Mouse (Mus musculus) embryonic stem cell, embryonic (primary cell): ENCODE measurements around the gene Rec8.

Experiments
- CTCF ChIA-PET, 4 experiments: fragments of 300-600 bp in 2 of 4; fragments of 350-600 bp in 2 of 4; sonication (Branson Sonifier 250); formaldehyde crosslinking; loops; one replicate each; lab custom pipeline; 2022; ENCODE audit warnings: inconsistent platforms in 2 of 4; lab: Charles Lee
- POLR2A ChIA-PET, 4 experiments: fragments of 300-600 bp in 2 of 4; fragments of 350-600 bp in 2 of 4; sonication (Branson Sonifier 250); formaldehyde crosslinking; loops; one replicate each; lab custom pipeline; 2022; ENCODE audit warnings: antibody characterized with exemption in 4 of 4, inconsistent platforms in 1 of 4; lab: Charles Lee

Gene Rec8

GRCm38 (mm10) chr14:55641291-55641690, 23.5 kb downstream of the Rec8 start:
- CTCF ChIA-PET, result interaction anchor here in 2 of 4 experiments (0.6 to 0.7 kb wide), 2 partner anchors 13 to 212 kb away, joined by 3 read pairs; no protein-coding TSS in a partner anchor
- POLR2A ChIA-PET, result interaction anchor here in 2 of 4 experiments (0.7 to 1.0 kb wide), 2 partner anchors 16 to 18 kb away, joined by 4 read pairs; no protein-coding TSS in a partner anchor

- POLR2A ChIA-PET, result interaction anchor here in 3 of 4 experiments (0.7 to 3.2 kb wide), 32 partner anchors 9 to 119 kb away, joined by 3 to 15 read pairs (median 4); partner anchors contain the start of genes A730061H03Rik (in 2 of the 3), Dcaf11 (in 2 of the 3), Gmpr2 (in 2 of the 3) and Nedd8 (in 2 of the 3)
- CTCF ChIA-PET, result interaction anchor here in 1 of 4 experiments (0.6 kb wide), 1 partner anchor 320 kb away, joined by 3 read pairs; no protein-coding TSS in a partner anchor
Measured at GRCm38 (mm10) chr14:55642679-55643059, 24.8 kb downstream of the Rec8 start.

- ChIA-PET CTCF (interaction anchor here (0.5 to 1.2 kb wide), 5 partner anchors 100 to 1195 kb away, joined by 3 to 6 read pairs (median 4); no protein-coding TSS in a partner anchor), POLR2A (interaction anchor here (0.7 to 3.2 kb wide), 57 partner anchors 8 to 177 kb away, joined by 3 to 15 read pairs (median 4); partner anchors contain the start of genes A730061H03Rik (in 3 of the 4), Dcaf11 (in 3 of the 4), Nedd8 (in 3 of the 4) and Psme2 (in 3 of the 4))
Measured at GRCm38 (mm10) chr14:55643060-55643907, 25.4 kb downstream of the Rec8 start, which contains the start of gene Tm9sf1. Gene Tm9sf1 (minus strand): TSS chr14:55643806.

GRCm38 (mm10) chr14:55644261-55644888, 26.5 kb downstream of the Rec8 start:
- ChIA-PET POLR2A (interaction anchor here (0.5 to 4.2 kb wide), 36 partner anchors 8 to 722 kb away, joined by 3 to 18 read pairs (median 4); partner anchors contain the start of genes Gmpr2 (in 3 of the 4), Nedd8 (in 3 of the 4), A730061H03Rik (in 2 of the 4) and Ipo4 (in 2 of the 4)), CTCF (interaction anchor here in 3 of 4 experiments (0.6 to 1.6 kb wide), 4 partner anchors 16 to 126 kb away, joined by 3 to 6 read pairs (median 4); no protein-coding TSS in a partner anchor)

GRCm38 (mm10) chr14:55649884-55650283, 32.0 kb downstream of the Rec8 start, which contains the start of gene Tssk4:
Gene Tssk4 (plus strand): TSS chr14:55650184.
- ChIA-PET CTCF (no interaction called here), POLR2A (interaction anchor here in 3 of 4 experiments (0.8 to 2.7 kb wide), 7 partner anchors 10 to 120 kb away, joined by 3 to 10 read pairs (median 4); partner anchors contain the start of genes A730061H03Rik (in 1 of the 3), Gm49378 (in 1 of the 3), Gmpr2 (in 1 of the 3) and Mdp1 (in 1 of the 3))

- CTCF ChIA-PET, result interaction anchor here (0.6 to 1.3 kb wide), 5 partner anchors 9 to 352 kb away, joined by 3 to 9 read pairs (median 3); partner anchors contain the start of gene Mdp1 (in 1 of the 4)
- POLR2A ChIA-PET, result interaction anchor here in 2 of 4 experiments (0.6 to 2.7 kb wide), 7 partner anchors 8 to 179 kb away, joined by 3 to 10 read pairs (median 3); partner anchors contain the start of genes Gm49378 (in 1 of the 2), Mdp1 (in 1 of the 2), Nedd8 (in 1 of the 2) and Tm9sf1 (in 1 of the 2)
Measured at GRCm38 (mm10) chr14:55651528-55651927, 33.7 kb downstream of the Rec8 start.

- ChIA-PET CTCF (no interaction called here), POLR2A (interaction anchor here in 2 of 4 experiments (1.3 to 1.4 kb wide), 2 partner anchors 15 to 25 kb away, joined by 3 read pairs; partner anchors contain the start of genes Gmpr2 (in 1 of the 2), Nedd8 (in 1 of the 2) and Tinf2 (in 1 of the 2))
Measured at GRCm38 (mm10) chr14:55656935-55657334, 39.1 kb downstream of the Rec8 start.

GRCm38 (mm10) chr14:55658011-55658410, 40.2 kb downstream of the Rec8 start:
- ChIA-PET CTCF (no interaction called here), POLR2A (interaction anchor here in 3 of 4 experiments (0.6 to 1.6 kb wide), 4 partner anchors 11 to 106 kb away, joined by 3 to 9 read pairs (median 4); partner anchors contain the start of genes Gmpr2 (in 1 of the 3) and Nedd8 (in 1 of the 3))

- ChIA-PET POLR2A (interaction anchor here (0.6 to 4.9 kb wide), 47 partner anchors 9 to 222 kb away, joined by 3 to 61 read pairs (median 4); partner anchors contain the start of genes Gmpr2 (in 4 of the 4), Nedd8 (in 4 of the 4), Rec8 (in 3 of the 4) and A730061H03Rik (in 2 of the 4)), CTCF (interaction anchor here (0.5 to 2.2 kb wide), 30 partner anchors 8 to 292 kb away, joined by 3 to 14 read pairs (median 3); partner anchors contain the start of genes Nedd8 (in 3 of the 4), Gmpr2 (in 2 of the 4), Psme2 (in 2 of the 4) and Rnf31 (in 2 of the 4))
Measured at GRCm38 (mm10) chr14:55659960-55660573, 42.2 kb downstream of the Rec8 start, which contains the start of gene Mdp1. Gene Mdp1 (minus strand): TSS chr14:55660508.

- POLR2A ChIA-PET, result interaction anchor here (0.6 to 4.9 kb wide), 44 partner anchors 9 to 222 kb away, joined by 3 to 61 read pairs (median 4); partner anchors contain the start of genes Gmpr2 (in 4 of the 4), Nedd8 (in 4 of the 4), Rec8 (in 3 of the 4) and A730061H03Rik (in 2 of the 4)
- CTCF ChIA-PET, result interaction anchor here (0.5 to 2.2 kb wide), 27 partner anchors 9 to 293 kb away, joined by 3 to 14 read pairs (median 3); partner anchors contain the start of genes Gmpr2 (in 2 of the 4), Nedd8 (in 2 of the 4), Psme2 (in 2 of the 4) and Rnf31 (in 2 of the 4)
Measured at GRCm38 (mm10) chr14:55660636-55661035, 42.8 kb downstream of the Rec8 start.

- ChIA-PET CTCF (interaction anchor here in 3 of 4 experiments (0.8 to 2.5 kb wide), 15 partner anchors 8 to 191 kb away, joined by 3 to 16 read pairs (median 4); partner anchors contain the start of genes Mdp1 (in 3 of the 3), Tinf2 (in 3 of the 3), Adcy4 (in 1 of the 3) and Ltb4r2 (in 1 of the 3)), POLR2A (interaction anchor here (0.5 to 3.0 kb wide), 103 partner anchors 9 to 656 kb away, joined by 3 to 61 read pairs (median 4); partner anchors contain the start of genes Mdp1 (in 4 of the 4), Rnf31 (in 4 of the 4), A730061H03Rik (in 3 of the 4) and Psme2 (in 3 of the 4))
Measured at GRCm38 (mm10) chr14:55671486-55671832, 53.6 kb downstream of the Rec8 start.

GRCm38 (mm10) chr14:55671833-55672740, 54.2 kb downstream of the Rec8 start, which contains the start of the genes Gmpr2 and Nedd8:
Gene Gmpr2 (plus strand): TSS chr14:55671941.
Gene Nedd8 (minus strand): TSS chr14:55672124.
- CTCF ChIA-PET, result interaction anchor here in 3 of 4 experiments (0.6 to 2.5 kb wide), 18 partner anchors 9 to 574 kb away, joined by 3 to 16 read pairs (median 4); partner anchors contain the start of genes Mdp1 (in 3 of the 3), Tinf2 (in 3 of the 3), Adcy4 (in 1 of the 3) and Ltb4r2 (in 1 of the 3)
- POLR2A ChIA-PET, result interaction anchor here (0.6 to 3.0 kb wide), 114 partner anchors 9 to 657 kb away, joined by 3 to 61 read pairs (median 4); partner anchors contain the start of genes Mdp1 (in 4 of the 4), Rnf31 (in 4 of the 4), Tinf2 (in 4 of the 4) and A730061H03Rik (in 3 of the 4)

GRCm38 (mm10) chr14:55672741-55673060, 54.9 kb downstream of the Rec8 start:
- CTCF ChIA-PET, result interaction anchor here in 2 of 4 experiments (1.3 to 2.5 kb wide), 9 partner anchors 8 to 88 kb away, joined by 3 to 16 read pairs (median 8); partner anchors contain the start of genes Mdp1 (in 2 of the 2), Tinf2 (in 2 of the 2), Ltb4r2 (in 1 of the 2) and Rabggta (in 1 of the 2)
- POLR2A ChIA-PET, result interaction anchor here (0.6 to 3.0 kb wide), 65 partner anchors 8 to 622 kb away, joined by 3 to 61 read pairs (median 6); partner anchors contain the start of genes Tinf2 (in 4 of the 4), Mdp1 (in 3 of the 4), Psme2 (in 3 of the 4) and Rnf31 (in 3 of the 4)
